Mouse (Mus musculus): ENCODE measurements at regions not wholly inside any gene's neighbourhood (a gene's known extent, or its start where the extent isn't known, plus 50 kb on each side); places are given as distances from the start of the nearest gene placed in this dataset.

DNA sequence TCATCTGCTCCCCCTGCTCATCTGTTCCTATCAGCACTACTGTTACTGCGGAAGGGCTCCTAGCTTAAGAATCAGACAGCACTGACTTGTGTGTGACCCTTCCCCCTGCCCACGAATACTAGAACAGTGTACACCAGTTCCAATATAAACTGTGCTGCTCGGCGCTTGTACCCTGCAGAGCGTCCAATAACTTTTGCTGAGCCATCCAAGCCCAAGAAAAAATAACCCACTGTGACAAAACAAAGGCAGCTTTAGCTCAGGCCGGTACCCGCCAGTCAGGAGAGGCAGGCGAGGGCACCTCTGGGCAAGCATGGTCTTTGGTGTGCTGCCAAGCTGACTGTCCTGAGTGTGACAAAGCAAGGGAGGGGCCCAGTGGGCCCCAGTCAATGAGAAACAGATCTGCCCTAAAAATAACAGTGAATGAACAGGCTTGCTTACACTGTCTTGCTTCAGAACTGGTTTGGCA is 185.0 kb upstream of the Sesn3 start:
- no peak for ATAC-seq (ENCODE audit: low read depth)
- H3K9me3 ChIP-seq (replicated peaks; ENCODE audit: control insufficient read depth, low read length), result no peaks in the 10 kb centered on the region
- 73% methylated on average over 8 of the region's 8 CpGs for WGBS (ENCODE audit: insufficient replicate concordance)

DNA sequence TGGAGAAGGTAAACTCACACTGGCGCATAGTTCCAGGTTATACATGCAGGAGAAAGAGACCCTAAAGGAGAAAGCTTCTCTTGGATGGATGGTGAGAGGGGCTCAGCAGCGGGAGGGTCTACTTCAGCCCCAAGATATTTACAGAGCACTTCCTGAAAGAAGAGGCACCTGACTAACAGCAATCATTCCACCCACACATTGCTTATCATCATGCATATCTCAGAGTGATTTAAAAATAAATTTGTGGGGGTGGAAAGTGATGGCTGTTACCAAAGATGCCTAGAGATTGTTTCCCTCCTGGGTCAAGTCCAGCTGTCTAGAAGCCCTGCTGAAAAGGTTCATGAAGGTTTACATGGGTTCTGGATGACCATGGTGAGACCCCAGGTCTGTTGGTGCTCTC is 184.4 kb upstream of the Sesn3 start:
- no peak for ATAC-seq (ENCODE audit: low read depth)
- H3K27ac ChIP-seq (ENCODE audit: low read length), result no peak overlapping the region
- no peaks in the 10 kb centered on the region for H3K4me1 ChIP-seq (ENCODE audit: control insufficient read depth, low read depth, low read length)
- no peaks in the 10 kb centered on the region for H3K9me3 ChIP-seq (replicated peaks; ENCODE audit: control insufficient read depth, low read length)
- H3K4me2 ChIP-seq (ENCODE audit: low read depth, low read length), result no peak overlapping the region
- WGBS (ENCODE audit: insufficient replicate concordance), result 52% methylated on average over 2 of the region's 2 CpGs
- H3K27me3 ChIP-seq (ENCODE audit: control insufficient read depth, insufficient read depth, low read depth, low read length), result no peaks in the 10 kb centered on the region
- no peak overlapping the region for H3K9ac ChIP-seq (ENCODE audit: low read depth, low read length)
- no peaks in the 10 kb centered on the region for H3K36me3 ChIP-seq (ENCODE audit: control insufficient read depth, insufficient read depth)
- no peak overlapping the region for H3K4me3 ChIP-seq (ENCODE audit: low read depth, low read length)

More for the DNA sequence above, 185.0 kb upstream of the Sesn3 start:
- Histone ChIP-seq H3K27me3 (ENCODE audit: control insufficient read depth, insufficient read depth, low read depth, low read length) (no peaks in the 10 kb centered on the region), H3K4me3 (ENCODE audit: low read depth, low read length) (no peak overlapping the region), H3K27ac (ENCODE audit: low read length) (no peak overlapping the region), H3K36me3 (ENCODE audit: control insufficient read depth, insufficient read depth) (no peaks in the 10 kb centered on the region), H3K4me1 (ENCODE audit: control insufficient read depth, low read depth, low read length) (no peaks in the 10 kb centered on the region), H3K4me2 (ENCODE audit: low read depth, low read length) (no peak overlapping the region), H3K9ac (ENCODE audit: low read depth, low read length) (no peak overlapping the region)

DNA sequence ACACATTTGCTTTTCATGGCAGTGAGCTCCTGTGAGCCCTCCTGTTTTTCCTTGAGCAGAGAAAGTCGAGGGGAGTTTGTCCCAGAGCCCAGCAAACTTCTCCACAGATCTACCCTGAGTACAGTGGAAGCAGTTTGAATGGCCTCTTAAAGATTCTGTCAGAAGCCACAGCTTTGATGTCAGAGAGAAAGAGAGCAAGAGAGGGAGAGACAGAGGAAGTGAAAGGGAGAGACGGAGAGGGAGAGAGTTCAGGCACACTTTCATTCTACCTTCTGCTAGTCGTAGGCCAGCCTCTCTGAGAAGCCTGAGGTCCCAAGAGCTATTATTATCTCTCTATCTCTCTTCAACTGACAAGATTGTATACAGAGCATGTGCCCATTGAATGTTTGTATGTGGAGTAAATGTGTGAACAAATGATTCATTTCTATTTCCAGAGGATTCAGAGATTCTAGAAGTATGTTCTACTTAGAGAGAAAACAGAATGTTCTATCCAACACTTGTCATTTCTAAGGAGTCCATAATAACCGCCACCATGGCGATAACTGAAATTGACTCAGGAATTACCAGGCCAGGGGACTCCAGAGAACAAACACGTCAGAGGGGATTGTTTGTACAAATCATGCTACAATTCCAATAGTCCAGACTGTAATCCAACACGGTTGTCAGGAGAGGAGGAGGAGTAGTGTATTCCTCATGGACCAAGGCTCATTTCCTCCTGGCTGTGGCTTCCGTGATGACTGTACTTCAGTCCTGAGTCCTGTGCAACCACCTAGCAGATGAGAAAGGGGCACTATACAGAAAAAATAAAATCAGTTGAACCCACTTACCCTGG is 183.6 kb upstream of the Sesn3 start:
- no peaks in the 10 kb centered on the region for H3K27me3 ChIP-seq (ENCODE audit: control insufficient read depth, insufficient read depth, low read depth, low read length)
- no peak overlapping the region for H3K4me3 ChIP-seq (ENCODE audit: low read depth, low read length)
- ATAC-seq (ENCODE audit: low read depth), result no peak
- H3K4me1 ChIP-seq (ENCODE audit: control insufficient read depth, low read depth, low read length), result no peaks in the 10 kb centered on the region
- no peak overlapping the region for H3K4me2 ChIP-seq (ENCODE audit: low read depth, low read length)
- H3K27ac ChIP-seq (ENCODE audit: low read length), result no peak overlapping the region
- H3K9me3 ChIP-seq (replicated peaks; ENCODE audit: control insufficient read depth, low read length), result no peaks in the 10 kb centered on the region
- 54% methylated on average over 8 of the region's 8 CpGs for WGBS (ENCODE audit: insufficient replicate concordance)
- no peak overlapping the region for H3K9ac ChIP-seq (ENCODE audit: low read depth, low read length)
- no peaks in the 10 kb centered on the region for H3K36me3 ChIP-seq (ENCODE audit: control insufficient read depth, insufficient read depth)

DNA sequence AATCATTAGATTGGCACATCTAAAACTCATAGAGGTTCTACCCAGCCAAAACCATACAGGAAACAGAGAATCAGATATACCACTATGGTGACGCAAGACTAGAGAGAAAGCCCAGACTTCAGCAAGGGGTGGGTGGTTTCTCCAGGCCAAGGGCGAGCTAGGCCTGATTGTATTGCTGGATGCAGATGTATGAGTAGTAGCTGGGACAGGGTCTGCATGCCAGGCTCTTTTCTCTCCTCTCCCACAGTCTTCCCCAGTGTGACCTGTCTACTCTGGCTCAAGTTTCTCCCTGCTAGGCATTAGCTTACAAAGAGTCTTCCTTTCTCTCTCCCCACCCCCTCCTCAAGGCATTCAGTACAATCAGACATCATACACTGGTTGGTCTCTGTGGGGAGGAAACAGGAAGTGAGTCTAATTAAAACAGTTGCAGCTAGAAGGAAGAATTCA is 181.8 kb upstream of the Sesn3 start:
- no peak overlapping the region for H3K27ac ChIP-seq (ENCODE audit: low read length)
- 13% methylated on average over 2 of the region's 2 CpGs for WGBS (ENCODE audit: insufficient replicate concordance)
- no peak overlapping the region for H3K4me2 ChIP-seq (ENCODE audit: low read depth, low read length)
- H3K9me3 ChIP-seq (replicated peaks; ENCODE audit: control insufficient read depth, low read length), result no peaks in the 10 kb centered on the region
- H3K27me3 ChIP-seq (ENCODE audit: control insufficient read depth, insufficient read depth, low read depth, low read length), result no peaks in the 10 kb centered on the region
- no peak for ATAC-seq (ENCODE audit: low read depth)
- no peaks in the 10 kb centered on the region for H3K4me1 ChIP-seq (ENCODE audit: control insufficient read depth, low read depth, low read length)
- no peaks in the 10 kb centered on the region for H3K36me3 ChIP-seq (ENCODE audit: control insufficient read depth, insufficient read depth)
- H3K4me3 ChIP-seq (ENCODE audit: low read depth, low read length), result no peak overlapping the region
- no peak overlapping the region for H3K9ac ChIP-seq (ENCODE audit: low read depth, low read length)

DNA sequence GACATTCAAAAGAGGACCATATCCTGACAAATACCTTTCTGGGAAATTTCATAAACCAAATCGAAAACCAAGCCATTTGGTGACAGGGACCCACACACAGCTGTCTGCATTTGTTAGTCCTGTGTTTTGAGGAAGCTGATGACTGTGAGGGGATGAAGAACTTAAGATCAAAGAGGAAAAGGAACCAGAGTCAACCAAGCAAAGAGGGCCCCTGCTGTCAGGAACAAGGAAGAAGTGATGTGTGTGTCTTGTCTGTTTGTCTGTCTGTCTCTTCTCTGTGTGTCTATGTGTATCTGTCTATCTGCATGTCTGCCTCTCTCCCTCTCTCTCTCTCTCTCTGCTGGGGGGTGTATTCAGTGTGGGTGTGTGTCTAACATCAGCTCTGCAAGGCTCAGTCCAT is 171.3 kb upstream of the Sesn3 start:
- Histone ChIP-seq H3K27me3 (ENCODE audit: control insufficient read depth, insufficient read depth, low read depth, low read length) (no peaks in the 10 kb centered on the region), H3K4me1 (ENCODE audit: control insufficient read depth, low read depth, low read length) (no peaks in the 10 kb centered on the region), H3K36me3 (ENCODE audit: control insufficient read depth, insufficient read depth) (no peaks in the 10 kb centered on the region), H3K27ac (ENCODE audit: low read length) (no peak overlapping the region), H3K9me3 (replicated peaks; ENCODE audit: control insufficient read depth, low read length) (no peaks in the 10 kb centered on the region), H3K4me2 (ENCODE audit: low read depth, low read length) (no peak overlapping the region), H3K4me3 (ENCODE audit: low read depth, low read length) (no peak overlapping the region), H3K9ac (ENCODE audit: low read depth, low read length) (no peak overlapping the region)
- 26% methylated on average over 1 of the region's 1 CpGs for WGBS (ENCODE audit: insufficient replicate concordance)
- no peak for ATAC-seq (ENCODE audit: low read depth)

DNA sequence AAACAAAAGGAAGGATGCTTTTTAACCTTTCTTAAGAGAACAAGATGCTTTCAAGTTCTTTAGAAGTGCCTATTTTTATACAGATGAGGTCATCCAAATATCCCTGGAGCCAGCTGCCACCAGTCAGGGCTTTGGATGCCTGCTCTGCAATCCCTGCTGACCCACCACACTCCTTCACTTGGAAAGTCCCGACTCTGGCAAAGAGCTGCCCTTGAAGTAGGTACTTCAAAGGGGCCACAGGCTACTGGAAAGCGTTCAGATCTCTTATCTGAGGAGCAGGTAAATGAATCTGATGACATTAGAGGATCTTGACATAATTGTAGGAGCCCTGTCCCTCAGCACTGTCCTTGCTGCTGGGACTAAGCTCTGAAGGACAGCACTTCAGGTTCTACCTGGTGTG is 169.9 kb upstream of the Sesn3 start:
- ATAC-seq (ENCODE audit: low read depth), result no peak
- Histone ChIP-seq H3K27me3 (ENCODE audit: control insufficient read depth, insufficient read depth, low read depth, low read length) (no peaks in the 10 kb centered on the region), H3K36me3 (ENCODE audit: control insufficient read depth, insufficient read depth) (no peaks in the 10 kb centered on the region), H3K4me3 (ENCODE audit: low read depth, low read length) (no peak overlapping the region), H3K27ac (ENCODE audit: low read length) (no peak overlapping the region), H3K4me2 (ENCODE audit: low read depth, low read length) (no peak overlapping the region), H3K4me1 (ENCODE audit: control insufficient read depth, low read depth, low read length) (no peaks in the 10 kb centered on the region), H3K9me3 (replicated peaks; ENCODE audit: control insufficient read depth, low read length) (no peaks in the 10 kb centered on the region), H3K9ac (ENCODE audit: low read depth, low read length) (no peak overlapping the region)
- 29% methylated on average over 2 of the region's 2 CpGs for WGBS (ENCODE audit: insufficient replicate concordance)

DNA sequence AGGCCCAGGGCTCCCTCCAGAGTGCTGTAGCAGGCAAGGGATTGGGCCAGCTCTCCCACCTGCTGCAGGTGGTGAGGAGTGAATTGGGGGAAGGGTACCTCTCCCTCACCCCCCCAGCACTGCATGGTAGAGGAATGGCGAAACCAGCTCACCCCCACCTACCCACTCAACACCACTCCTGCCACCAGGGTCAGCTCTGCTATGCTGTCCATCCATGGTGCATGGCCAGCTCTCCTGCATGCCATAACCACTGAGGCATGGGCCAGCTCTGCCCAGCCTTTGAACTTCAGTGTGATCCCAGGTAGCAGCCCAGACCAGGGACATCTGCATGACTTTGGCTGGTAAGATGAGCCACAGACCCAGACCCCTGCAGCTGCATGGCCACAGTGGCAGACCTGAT is 168.5 kb upstream of the Sesn3 start:
- no peak overlapping the region for H3K4me3 ChIP-seq (ENCODE audit: low read depth, low read length)
- H3K36me3 ChIP-seq (ENCODE audit: control insufficient read depth, insufficient read depth), result no peaks in the 10 kb centered on the region
- 59% methylated on average over 1 of the region's 1 CpGs for WGBS (ENCODE audit: insufficient replicate concordance)
- no peak overlapping the region for H3K4me2 ChIP-seq (ENCODE audit: low read depth, low read length)
- ATAC-seq (ENCODE audit: low read depth), result no peak
- no peaks in the 10 kb centered on the region for H3K27me3 ChIP-seq (ENCODE audit: control insufficient read depth, insufficient read depth, low read depth, low read length)
- H3K9me3 ChIP-seq (replicated peaks; ENCODE audit: control insufficient read depth, low read length), result no peaks in the 10 kb centered on the region
- H3K9ac ChIP-seq (ENCODE audit: low read depth, low read length), result no peak overlapping the region
- no peaks in the 10 kb centered on the region for H3K4me1 ChIP-seq (ENCODE audit: control insufficient read depth, low read depth, low read length)
- no peak overlapping the region for H3K27ac ChIP-seq (ENCODE audit: low read length)

DNA sequence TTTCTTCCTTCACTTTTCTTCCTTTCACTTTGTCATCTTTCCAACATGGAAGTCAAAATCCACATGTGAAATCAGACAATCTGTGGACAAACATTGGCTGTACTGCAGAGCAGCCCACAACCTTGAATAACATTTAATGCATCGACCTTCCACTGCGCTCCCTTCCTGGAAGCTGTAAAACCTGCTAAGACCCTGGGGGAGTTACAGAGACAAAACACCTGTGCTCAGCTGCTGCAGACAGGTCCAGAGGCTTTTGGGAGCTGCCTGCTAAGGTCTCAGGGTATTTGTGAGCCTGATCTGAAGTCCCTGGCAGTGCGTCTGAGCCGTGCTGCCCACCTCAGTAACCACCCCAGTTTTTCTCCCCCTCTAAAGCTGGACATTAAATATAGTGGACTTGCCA is 166.1 kb upstream of the Sesn3 start:
- no peak overlapping the region for H3K9ac ChIP-seq (ENCODE audit: low read depth, low read length)
- no peaks in the 10 kb centered on the region for H3K36me3 ChIP-seq (ENCODE audit: control insufficient read depth, insufficient read depth)
- H3K4me1 ChIP-seq (ENCODE audit: control insufficient read depth, low read depth, low read length), result no peaks in the 10 kb centered on the region
- no peaks in the 10 kb centered on the region for H3K27me3 ChIP-seq (ENCODE audit: control insufficient read depth, insufficient read depth, low read depth, low read length)
- no peak overlapping the region for H3K4me3 ChIP-seq (ENCODE audit: low read depth, low read length)
- H3K4me2 ChIP-seq (ENCODE audit: low read depth, low read length), result no peak overlapping the region
- no peaks in the 10 kb centered on the region for H3K9me3 ChIP-seq (replicated peaks; ENCODE audit: control insufficient read depth, low read length)
- no peak for ATAC-seq (ENCODE audit: low read depth)
- WGBS (ENCODE audit: insufficient replicate concordance), result 80% methylated on average over 4 of the region's 4 CpGs
- no peak overlapping the region for H3K27ac ChIP-seq (ENCODE audit: low read length)

DNA sequence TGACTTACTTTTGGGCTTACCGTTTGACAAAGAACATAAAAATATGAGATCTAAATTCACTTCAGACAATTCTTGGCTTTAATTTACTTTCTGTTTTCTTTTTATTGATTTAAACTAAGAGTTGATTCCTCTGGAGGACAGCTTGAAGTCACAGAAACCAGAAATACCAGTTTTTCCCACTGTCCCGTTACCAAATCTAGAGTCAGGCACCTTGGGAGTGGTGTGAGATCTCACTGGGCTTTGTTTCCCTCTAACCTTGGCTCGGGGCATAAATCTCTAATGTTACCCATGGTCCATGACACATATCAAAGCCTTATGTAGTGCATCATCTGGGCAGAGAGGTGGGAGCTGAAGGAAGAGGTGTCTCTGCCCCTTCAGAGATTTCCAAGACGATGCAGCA is 165.4 kb upstream of the Sesn3 start:
- Histone ChIP-seq H3K27ac (ENCODE audit: low read length) (no peak overlapping the region), H3K9me3 (replicated peaks; ENCODE audit: control insufficient read depth, low read length) (no peaks in the 10 kb centered on the region), H3K36me3 (ENCODE audit: control insufficient read depth, insufficient read depth) (no peaks in the 10 kb centered on the region), H3K27me3 (ENCODE audit: control insufficient read depth, insufficient read depth, low read depth, low read length) (no peaks in the 10 kb centered on the region), H3K4me3 (ENCODE audit: low read depth, low read length) (no peak overlapping the region), H3K4me2 (ENCODE audit: low read depth, low read length) (no peak overlapping the region), H3K9ac (ENCODE audit: low read depth, low read length) (no peak overlapping the region), H3K4me1 (ENCODE audit: control insufficient read depth, low read depth, low read length) (no peaks in the 10 kb centered on the region)
- no peak for ATAC-seq (ENCODE audit: low read depth)
- WGBS (ENCODE audit: insufficient replicate concordance), result 55% methylated on average over 4 of the region's 4 CpGs
